Mouse (Mus musculus) embryo, embryonic 9.5 days (tissue): Measurements from ENCODE around the gene Snx9.

Experiments
- DNase-seq: peaks from one replicate; pipeline ENCODE4 v3.0.0-alpha.2; 2017; ENCODE audit errors: extremely low spot score

Gene Snx9

GRCm38 (mm10) chr17:5885474-5885873 is 44.3 kb downstream of the Snx9 start:
- DNase-seq: no peak

- no peak for DNase-seq
Measured at GRCm38 (mm10) chr17:5886181-5886810, 45.2 kb downstream of the Snx9 start.

GRCm38 (mm10) chr17:5886943-5887800 is 46.0 kb downstream of the Snx9 start:
- no peak for DNase-seq

- DNase-seq: peak; percentile 69
Measured at GRCm38 (mm10) chr17:5890429-5890828, 49.3 kb downstream of the Snx9 start.

GRCm38 (mm10) chr17:5891933-5892683 is 51.0 kb downstream of the Snx9 start:
- no peak for DNase-seq

GRCm38 (mm10) chr17:5893092-5893491 is 52.0 kb downstream of the Snx9 start:
- peak; percentile 61 for DNase-seq

- DNase-seq: no peak
Measured at GRCm38 (mm10) chr17:5893574-5894148, 52.5 kb downstream of the Snx9 start.

GRCm38 (mm10) chr17:5896066-5896465 is 54.9 kb downstream of the Snx9 start:
- no peak for DNase-seq

GRCm38 (mm10) chr17:5896607-5897006 is 55.5 kb downstream of the Snx9 start:
- no peak for DNase-seq

- DNase-seq: no peak
Measured at GRCm38 (mm10) chr17:5897326-5898200, 56.4 kb downstream of the Snx9 start.

- DNase-seq: no peak
Measured at GRCm38 (mm10) chr17:5899251-5899650, 58.1 kb downstream of the Snx9 start.

- no peak for DNase-seq
Measured at GRCm38 (mm10) chr17:5901381-5901780, 60.3 kb downstream of the Snx9 start.

GRCm38 (mm10) chr17:5903630-5904301 is 62.6 kb downstream of the Snx9 start:
- DNase-seq: no peak

- DNase-seq: no peak
Measured at GRCm38 (mm10) chr17:5909681-5910080, 68.6 kb downstream of the Snx9 start.

- no peak for DNase-seq
Measured at GRCm38 (mm10) chr17:5911591-5911990, 70.5 kb downstream of the Snx9 start.

- DNase-seq: peak; percentile 12
Measured at GRCm38 (mm10) chr17:5912797-5913196, 71.7 kb downstream of the Snx9 start.

GRCm38 (mm10) chr17:5914217-5914616 is 73.1 kb downstream of the Snx9 start:
- DNase-seq: no peak

GRCm38 (mm10) chr17:5921954-5922353 is 80.8 kb downstream of the Snx9 start:
- DNase-seq: no peak

GRCm38 (mm10) chr17:5923281-5923680 is 82.2 kb downstream of the Snx9 start:
- peak; percentile 23 for DNase-seq

- no peak for DNase-seq
Measured at GRCm38 (mm10) chr17:5924238-5924637, 83.1 kb downstream of the Snx9 start.

GRCm38 (mm10) chr17:5926710-5927109 is 85.6 kb downstream of the Snx9 start:
- DNase-seq: no peak
